Mouse (Mus musculus): Measurements from ENCODE around the gene Pgr.

The Pgr gene

DNA sequence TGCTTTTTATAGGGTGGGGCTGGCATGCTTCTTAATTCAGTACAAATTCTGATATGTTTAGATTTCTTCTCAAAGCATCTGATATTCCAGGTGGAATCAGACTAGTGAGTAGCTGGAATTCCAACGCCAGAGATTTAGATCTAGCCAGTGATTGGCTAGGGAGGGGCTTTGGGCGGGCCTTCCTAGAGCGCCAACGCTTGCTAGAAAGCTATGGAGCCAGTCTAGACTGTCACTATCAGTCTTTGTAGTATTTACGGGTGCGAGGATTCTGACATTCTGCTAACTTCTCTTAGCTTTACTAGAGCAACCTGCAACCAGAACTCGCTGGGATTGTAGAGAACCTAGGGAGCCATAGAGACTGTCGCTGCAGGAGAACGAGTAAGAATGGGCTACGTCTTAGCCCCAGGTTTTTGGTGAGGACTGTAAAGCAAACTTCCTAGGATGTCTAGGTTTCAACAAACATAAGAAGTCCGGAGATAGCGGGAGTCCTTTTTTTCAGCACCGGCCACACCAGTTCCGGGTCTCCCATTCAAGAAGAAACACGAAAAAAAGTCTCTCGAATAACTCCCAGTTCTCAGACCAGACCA, at the start of gene Pgr:
Gene Pgr (plus strand): TSS at position 218 of the 587 bp plus-strand sequence.
- no peak for DNase-seq (ENCODE audit: low spot score)

DNA sequence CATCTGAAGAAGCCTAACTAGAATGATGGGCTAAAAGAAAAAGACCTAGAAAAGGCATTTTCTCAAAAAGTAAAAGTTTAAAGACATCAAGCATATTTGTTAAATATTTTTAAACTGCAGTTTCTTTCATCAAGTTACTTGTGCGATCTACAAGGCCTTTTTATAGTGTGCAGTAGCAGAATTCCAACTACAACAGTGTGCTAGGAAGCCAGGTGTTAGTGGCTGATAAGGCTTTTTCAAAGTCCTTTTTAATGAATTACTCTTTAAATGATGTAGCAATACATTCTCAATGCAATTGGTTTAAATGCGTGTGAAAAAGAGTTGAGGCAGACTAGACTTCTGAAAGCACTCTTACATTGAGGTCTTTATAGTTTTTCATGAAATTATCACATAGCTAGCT, 42.2 kb upstream of the Pgr start:
- DNase-seq (ENCODE audit: low spot score) = no peak

DNA sequence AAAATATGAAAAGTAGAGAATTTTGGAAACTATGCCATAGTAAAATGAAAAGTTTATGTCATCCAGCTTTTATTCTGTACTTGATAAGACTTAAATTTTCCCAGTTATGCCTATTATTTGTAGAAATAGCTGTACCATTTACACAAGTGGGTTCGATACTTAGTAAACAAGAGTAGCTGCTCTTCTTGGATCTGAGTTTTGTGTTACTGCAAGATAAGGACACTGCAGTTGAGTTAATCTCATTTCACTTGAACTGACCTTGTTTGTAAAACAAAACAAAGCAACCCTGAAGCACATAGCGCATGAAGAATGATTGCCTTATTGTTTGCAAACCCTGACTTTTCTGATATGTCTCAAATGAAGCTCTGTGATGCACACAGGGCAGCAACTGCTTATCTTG, 31.1 kb upstream of the Pgr start:
- DNase-seq (ENCODE audit: low spot score) = no peak

DNA sequence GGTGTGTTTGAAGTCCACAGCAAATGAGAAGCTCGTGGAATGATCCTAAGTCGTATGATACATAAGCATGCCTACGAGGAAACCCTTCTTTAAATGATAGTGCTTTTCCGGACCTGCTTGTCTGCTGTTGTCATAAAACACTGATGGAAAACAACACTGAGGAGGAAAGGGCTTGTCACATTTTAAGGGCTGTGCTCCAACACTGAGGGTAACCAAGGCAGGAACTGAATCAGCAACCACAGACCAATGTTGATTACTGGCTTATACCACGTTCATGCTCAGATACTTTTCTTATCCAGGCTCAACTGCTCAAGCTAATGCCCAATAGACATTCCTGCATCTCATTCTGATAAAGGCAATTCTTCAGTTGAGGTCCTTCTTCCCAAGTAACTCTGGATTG, 4.4 kb upstream of the Pgr start:
- DNase-seq (ENCODE audit: low spot score) = no peak

DNA sequence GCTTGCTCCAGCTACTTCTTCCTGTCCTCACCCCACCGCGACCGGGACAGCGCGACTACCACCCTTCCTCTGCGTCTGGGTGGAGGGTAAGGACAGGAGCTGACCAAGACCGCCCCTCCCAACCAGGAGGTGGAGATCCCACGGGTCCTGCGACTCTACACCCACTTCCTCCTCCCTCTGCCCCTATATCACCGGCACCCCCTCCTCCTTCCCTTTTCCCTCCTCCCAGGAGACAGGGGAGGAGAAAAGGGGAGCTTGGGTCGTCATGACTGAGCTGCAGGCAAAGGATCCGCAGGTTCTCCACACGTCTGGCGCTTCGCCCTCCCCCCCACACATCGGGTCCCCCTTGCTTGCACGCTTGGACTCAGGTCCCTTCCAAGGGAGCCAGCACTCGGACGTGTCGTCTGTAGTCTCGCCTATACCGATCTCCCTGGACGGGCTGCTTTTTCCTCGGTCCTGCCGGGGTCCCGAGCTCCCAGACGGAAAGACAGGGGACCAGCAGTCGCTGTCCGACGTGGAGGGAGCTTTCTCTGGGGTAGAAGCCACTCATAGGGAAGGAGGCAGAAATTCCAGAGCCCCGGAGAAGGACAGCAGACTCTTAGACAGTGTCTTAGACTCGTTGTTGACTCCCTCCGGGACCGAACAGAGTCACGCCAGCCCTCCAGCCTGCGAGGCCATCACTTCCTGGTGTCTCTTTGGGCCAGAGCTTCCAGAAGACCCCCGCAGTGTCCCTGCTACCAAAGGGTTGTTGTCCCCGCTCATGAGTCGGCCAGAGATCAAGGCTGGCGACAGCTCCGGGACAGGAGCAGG, 775 bp downstream of the Pgr start:
- no peak for DNase-seq (ENCODE audit: low spot score)

DNA sequence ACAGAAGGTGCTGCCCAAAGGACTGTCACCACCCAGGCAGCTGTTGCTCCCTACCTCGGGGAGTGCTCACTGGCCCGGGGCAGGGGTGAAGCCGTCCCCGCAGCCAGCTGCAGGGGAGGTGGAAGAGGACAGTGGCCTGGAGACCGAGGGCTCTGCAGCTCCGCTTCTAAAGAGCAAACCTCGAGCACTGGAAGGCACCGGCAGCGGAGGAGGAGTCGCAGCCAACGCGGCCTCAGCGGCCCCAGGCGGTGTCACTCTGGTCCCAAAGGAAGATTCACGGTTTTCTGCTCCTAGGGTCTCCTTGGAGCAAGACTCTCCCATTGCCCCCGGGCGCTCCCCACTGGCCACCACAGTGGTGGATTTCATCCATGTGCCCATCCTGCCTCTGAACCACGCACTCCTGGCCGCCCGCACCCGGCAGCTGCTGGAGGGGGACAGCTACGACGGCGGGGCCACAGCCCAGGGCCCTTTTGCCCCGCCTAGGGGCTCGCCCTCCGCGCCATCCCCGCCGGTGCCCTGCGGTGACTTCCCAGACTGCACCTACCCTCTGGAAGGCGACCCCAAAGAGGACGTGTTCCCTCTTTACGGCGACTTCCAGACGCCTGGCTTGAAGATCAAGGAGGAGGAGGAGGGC, 1.5 kb downstream of the Pgr start:
- no peak for DNase-seq (ENCODE audit: low spot score)

DNA sequence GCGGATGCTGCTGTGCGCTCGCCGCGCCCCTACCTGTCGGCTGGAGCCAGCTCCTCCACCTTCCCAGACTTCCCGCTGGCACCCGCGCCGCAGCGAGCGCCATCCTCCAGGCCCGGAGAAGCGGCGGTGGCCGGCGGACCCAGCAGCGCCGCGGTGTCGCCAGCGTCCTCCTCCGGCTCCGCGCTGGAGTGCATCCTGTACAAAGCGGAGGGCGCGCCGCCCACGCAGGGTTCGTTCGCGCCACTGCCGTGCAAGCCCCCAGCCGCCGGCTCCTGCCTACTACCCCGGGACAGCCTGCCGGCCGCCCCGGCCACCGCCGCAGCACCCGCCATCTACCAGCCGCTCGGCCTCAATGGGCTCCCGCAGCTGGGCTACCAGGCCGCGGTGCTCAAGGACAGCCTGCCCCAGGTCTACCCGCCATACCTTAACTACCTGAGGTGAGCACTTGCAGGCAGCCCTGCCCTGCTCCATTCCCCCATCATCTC, 2.1 kb downstream of the Pgr start:
- no peak for DNase-seq (ENCODE audit: low spot score)

DNA sequence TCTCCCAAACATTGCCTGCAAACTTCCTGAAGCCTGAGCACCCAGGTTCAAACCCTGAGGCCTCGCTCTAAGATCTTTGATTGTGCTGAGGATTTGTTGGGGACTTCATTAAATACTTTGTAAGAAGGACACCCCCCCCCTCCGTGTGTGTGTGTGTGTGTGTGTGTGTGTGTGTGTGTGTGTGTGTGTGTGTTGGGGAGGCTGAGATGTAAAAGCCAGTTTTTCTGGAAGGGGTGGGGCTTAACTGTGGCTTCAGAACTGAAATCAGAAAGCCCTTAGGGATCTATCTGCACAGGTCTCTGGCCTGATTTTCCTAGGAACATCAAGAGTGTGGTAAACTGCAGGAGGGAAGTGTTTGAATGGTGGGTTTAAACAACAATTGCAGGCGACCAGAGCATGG, 2.6 kb downstream of the Pgr start:
- no peak for DNase-seq (ENCODE audit: low spot score)

DNA sequence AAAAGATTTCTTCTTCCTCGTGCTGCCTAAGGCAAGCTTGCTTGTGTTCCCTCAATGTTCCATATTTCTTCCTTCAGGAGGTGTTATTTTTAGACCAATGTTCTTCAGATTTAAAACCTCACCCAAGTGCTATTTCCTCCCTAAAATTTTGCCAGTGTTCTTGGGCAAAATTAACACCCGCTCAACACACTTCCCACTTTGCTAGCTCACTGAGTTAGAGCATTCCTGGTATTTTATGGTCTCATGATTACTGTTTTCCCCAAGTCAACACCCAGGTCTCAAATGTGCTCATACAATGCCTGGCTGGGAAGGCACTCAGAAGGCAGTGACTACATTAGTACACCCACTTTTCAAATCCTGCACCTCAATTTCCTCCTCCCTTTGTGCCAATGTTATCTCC, 27.9 kb downstream of the Pgr start:
- DNase-seq (ENCODE audit: low spot score) = no peak

DNA sequence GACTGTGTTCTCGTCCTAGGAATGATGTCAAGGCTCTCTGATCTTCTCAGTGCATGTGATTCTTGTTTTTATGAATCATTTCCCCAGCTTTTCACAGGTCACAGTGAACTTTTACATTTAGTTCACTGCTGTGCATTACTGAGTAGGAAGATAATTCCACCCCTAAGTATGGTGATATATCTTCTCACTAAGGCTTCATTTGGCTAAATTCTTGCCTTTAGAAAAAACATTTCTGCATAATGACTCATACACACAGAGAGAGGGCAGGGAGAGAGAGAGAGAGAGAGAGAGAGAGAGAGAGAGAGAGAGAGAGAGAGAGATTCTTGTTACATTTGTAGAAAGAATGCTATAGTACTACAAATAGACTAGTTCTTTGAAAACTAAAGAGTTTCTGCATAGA, 38.1 kb downstream of the Pgr start:
- no peak for DNase-seq (ENCODE audit: low spot score)

DNA sequence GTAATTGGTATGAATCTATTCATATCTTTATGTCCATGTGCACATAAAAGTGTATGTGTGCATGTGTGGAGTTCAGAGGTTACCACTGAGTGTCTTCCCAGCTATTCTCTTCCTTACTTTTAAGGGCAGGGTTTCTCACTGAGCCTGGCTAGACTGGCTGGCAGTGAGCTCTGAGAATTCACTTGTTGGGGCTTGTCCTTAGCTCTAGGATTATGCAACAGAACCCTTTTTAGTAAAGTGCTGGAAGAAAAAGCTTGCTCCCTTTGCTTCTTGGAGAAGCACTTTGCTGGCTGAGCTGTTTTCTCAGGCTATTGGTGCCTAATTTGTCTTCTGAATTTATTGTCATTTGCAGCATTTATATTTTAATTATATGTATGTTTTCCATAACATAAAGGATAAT, 53.7 kb downstream of the Pgr start:
- DNase-seq (ENCODE audit: low spot score) = no peak

DNA sequence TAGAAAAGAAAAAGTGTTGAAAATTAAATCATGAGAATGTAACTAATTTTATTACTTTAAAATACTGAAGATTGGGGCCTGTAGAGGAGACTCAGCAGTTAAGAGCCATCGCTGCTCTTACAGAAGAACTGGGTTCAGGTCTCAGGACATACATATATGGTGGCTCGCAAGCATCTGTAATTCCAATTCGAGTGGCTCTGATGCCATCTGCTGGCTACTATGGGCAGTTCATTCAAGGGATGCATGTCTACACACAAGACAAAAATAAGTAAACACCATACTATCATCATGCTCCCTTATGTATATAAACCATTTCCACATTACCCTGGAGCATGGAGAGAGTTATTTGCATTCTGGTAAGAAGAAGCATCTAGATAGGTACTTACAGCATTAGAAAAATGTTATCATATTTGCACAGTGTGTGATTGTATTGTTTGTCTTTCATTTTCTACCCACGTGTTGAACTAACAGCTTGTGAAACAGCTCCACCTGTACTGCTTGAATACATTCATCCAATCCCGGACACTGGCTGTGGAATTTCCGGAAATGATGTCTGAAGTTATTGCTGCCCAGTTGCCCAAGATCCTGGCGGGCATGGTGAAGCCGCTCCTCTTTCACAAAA, 65.0 kb downstream of the Pgr start:
- DNase-seq (ENCODE audit: low spot score) = peak; percentile 1

DNA sequence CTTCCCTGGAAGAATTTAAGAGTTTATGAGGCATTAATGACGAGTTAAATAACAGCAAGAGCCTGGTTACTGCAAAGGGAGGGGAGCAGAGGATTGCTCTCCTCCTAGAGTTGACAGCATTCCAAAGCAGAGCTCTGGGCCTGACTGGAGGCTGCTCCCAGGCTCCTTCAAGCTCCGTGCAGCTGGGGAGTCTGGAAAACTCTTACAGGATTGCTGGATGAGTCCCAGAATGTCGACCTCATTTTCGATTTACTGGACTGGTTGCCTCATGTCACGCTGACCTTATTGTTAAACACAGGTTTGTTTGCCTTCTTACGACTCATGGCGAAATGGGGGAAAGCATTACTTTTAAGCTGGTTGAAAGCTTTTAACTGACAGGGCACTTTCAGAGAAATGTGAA, 70.6 kb downstream of the Pgr start:
- no peak for DNase-seq (ENCODE audit: low spot score)

DNA sequence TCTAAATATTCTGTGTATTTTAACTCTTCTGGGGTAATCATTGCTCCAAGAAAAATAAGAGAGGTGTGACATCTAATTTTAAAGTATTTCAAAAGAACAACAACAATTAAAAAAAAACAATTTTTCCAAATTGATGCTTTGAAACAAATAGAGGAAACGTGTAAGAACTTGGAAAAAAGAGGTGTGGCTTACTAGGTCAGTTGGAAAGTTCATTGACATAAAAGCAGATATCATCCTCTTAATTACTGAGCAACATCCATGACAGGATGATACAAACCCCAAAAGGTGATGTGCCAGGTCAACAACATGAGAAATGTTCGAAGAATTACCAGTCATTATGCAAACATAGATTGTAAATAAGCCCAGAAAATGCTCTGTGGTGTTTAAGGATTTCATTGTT, 71.9 kb downstream of the Pgr start, which contains the start of gene Gm16485:
Gene Gm16485 (plus strand): TSS at position 301 of the 400 bp plus-strand sequence.
- no peak for DNase-seq (ENCODE audit: low spot score)

DNA sequence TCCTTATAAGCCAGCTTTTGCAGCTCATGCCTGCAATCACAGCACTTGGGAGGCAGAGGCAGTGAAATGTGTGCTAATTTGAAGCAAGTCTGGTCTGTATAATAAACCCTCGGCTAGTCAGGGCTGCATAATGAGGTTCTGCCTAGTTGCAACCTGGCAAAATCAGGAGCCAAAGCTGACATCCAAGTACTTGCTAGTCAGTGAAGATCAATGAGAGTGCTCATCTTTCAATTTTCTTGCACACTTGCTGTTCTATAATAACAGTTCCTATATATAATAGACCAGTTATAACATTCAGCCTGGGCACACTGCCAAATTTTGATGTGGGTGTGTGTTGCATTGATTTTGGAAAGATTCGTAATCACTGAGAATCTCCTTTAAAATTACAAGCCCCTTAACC, 78.1 kb downstream of the Pgr start:
- DNase-seq (ENCODE audit: low spot score) = no peak

DNA sequence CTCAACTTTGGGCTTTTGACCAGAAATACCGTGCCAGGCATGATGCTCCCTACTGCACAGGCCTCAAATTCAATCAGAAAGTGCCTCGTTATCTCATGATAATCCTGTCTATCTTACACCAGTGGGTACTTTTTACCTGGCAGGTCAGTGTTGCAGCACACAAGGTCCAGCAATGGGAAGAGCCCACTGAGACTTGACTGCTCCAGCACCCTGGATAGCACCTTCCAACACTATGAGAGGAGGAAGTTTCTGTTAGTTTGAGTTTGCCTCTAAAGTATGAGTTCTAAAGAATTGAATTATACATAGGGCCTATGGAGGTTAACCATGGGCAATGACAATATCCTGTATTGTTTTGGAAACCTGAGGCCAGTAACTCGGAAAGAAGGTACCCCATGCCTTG, 82.7 kb downstream of the Pgr start:
- no peak for DNase-seq (ENCODE audit: low spot score)

DNA sequence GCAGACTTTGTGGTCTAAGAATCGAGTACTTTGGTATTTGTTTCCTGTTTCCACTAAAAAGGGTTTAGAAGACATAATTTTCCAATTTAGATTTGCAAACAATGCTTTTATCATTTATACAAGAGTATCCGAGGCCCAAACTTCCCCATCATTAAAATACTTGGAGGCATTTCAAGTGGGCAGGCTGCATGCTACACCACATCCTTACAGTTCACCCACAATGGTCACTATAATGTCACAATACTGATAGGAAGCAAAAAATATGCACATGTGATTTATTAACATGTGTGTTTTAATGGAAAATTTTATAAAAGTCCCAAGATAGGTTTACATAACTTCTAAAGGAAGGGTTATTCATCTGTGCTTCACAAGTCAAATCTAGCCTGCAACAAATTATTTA, 96.9 kb downstream of the Pgr start:
- no peak for DNase-seq (ENCODE audit: low spot score)

DNA sequence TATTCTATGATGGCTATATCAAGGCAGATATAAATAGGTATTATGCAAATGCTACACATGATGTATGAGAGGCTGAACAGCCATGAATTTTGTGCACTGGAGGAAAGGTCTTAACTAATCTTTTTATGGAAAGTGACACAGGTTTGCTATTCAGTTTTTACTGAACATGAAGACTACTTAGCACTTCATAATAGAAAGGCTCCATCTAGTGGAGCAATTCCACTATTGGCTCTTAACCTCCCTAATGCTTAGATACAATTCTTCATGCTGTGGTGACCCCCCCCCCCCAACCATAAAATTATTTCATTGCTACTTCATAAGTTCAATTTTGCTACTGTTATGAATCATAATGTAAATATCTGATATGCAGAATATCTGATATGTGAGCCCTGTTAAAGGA, 101.5 kb downstream of the Pgr start:
- DNase-seq (ENCODE audit: low spot score) = no peak

DNA sequence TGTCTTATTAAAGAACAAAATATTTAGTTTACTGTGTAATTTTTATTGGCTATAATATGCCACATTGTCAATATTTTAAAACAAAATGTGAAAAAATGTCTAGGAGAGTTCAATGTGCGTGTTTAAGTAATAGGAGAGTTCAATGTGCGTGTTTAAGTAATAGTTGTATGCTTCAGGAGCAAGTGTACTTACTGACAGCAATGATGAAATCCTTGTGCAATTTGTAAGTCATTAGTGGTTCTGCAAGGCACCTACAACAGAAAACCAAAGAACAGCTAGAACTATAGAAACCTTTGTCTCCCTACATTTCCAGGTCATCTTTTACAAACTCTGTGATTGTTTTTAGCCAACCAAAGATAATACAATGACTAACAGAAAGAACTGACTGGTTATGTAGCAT, 115.5 kb downstream of the Pgr start:
- no peak for DNase-seq (ENCODE audit: low spot score)

Data from c-Kit-positive CD71-positive TER-119-positive erythroid progenitor cells, embryonic 14.5 days (primary cell).